Mouse (Mus musculus) limb, embryonic 14.5 days (tissue): ENCODE results near the gene Defb9. TPM values are rescaled to one million over a fixed set of nuclear protein-coding genes. Genes with fewer than 3 reads are reported as not detected.
"Not testable (repeated sequence)": the region's sequence is repeated elsewhere in the genome, so short reads cannot be mapped to it uniquely, and the experiment has no call there.

ENCODE experiments used
- ATAC-seq: fragments of 200-750 bp; cut with Nextera tagmentation; 2 replicates; pipeline ENCODE4 v1.8.0; 2017; ENCODE audit warnings: low read depth, moderate number of reproducible peaks, moderate TSS enrichment; ENCODE audit not compliant: low FRiP score
- DNase-seq: peaks from one replicate; pipeline ENCODE4 v3.0.0-alpha.2; 2015; ENCODE audit warnings: low spot score
- H3K27ac ChIP-seq: fragments of 300-500 bp; sonication (generic); replicated peaks from 2 replicates; pipeline ENCODE4 v1.5.1; 2014; ENCODE audit warnings: low read depth, mild to moderate bottlenecking, low read length, moderate library complexity, mixed read lengths
- H3K27me3 ChIP-seq: fragments of 300-500 bp; sonication (generic); 2 replicates; pipeline ENCODE4 v1.6.1; 2014; ENCODE audit warnings: low read length, mixed read lengths; ENCODE audit not compliant: control insufficient read depth, insufficient read depth
- H3K36me3 ChIP-seq: fragments of 300-500 bp; sonication (generic); 2 replicates; pipeline ENCODE4 v1.6.1; 2014; ENCODE audit warnings: mild to moderate bottlenecking, low read length, moderate library complexity, mixed read lengths; ENCODE audit not compliant: control insufficient read depth, insufficient read depth
- H3K4me1 ChIP-seq: fragments of 300-500 bp; sonication (generic); 2 replicates; pipeline ENCODE4 v1.6.1; 2014; ENCODE audit warnings: antibody characterized with exemption, low read length, mixed read lengths; ENCODE audit not compliant: control insufficient read depth, insufficient read depth
- H3K4me2 ChIP-seq: fragments of 300-500 bp; sonication (generic); replicated peaks from 2 replicates; pipeline ENCODE4 v1.6.1; 2014; ENCODE audit warnings: low read depth, mild to moderate bottlenecking, low read length, moderate library complexity; ENCODE audit not compliant: severe bottlenecking
- H3K4me3 ChIP-seq: fragments of 300-500 bp; sonication (generic); replicated peaks from 2 replicates; pipeline ENCODE4 v1.5.1; 2014; ENCODE audit warnings: low read length
- H3K9ac ChIP-seq: fragments of 300-500 bp; sonication (generic); 2 replicates; pipeline ENCODE4 v1.6.1; 2014; ENCODE audit warnings: mild to moderate bottlenecking, low read depth, low read length, moderate library complexity; ENCODE audit not compliant: severe bottlenecking
- H3K9me3 ChIP-seq: fragments of 300-500 bp; sonication (generic); 2 replicates; pipeline ENCODE4 v1.6.1; 2016; ENCODE audit warnings: low read length; ENCODE audit not compliant: control insufficient read depth
- POLR2A ChIP-seq: fragments of 200-500 bp; IDR thresholded peaks from 2 replicates; pipeline ENCODE4 v1.8.0; 2012; ENCODE audit warnings: inconsistent platforms, mild to moderate bottlenecking, moderate library complexity, borderline replicate concordance; ENCODE audit not compliant: insufficient read depth, insufficient read length; ENCODE audit errors: extremely low read depth
- WGBS: fragments of 180-500 bp; shearing (Covaris S2); extraction: QIAGEN DNeasy Blood & Tissue Kit; methylation state at CpG from one replicate; pipeline ENCODE4 v1.1.7; 2014; 5-methylcytosine and 5-hydroxymethylcytosine counted together
- polyA plus RNA-seq, 2 experiments: library from polyadenylated mRNA; depleted of rRNA in 1 of 2; stranded (reverse) in 1 of 2; unstranded in 1 of 2; fragments of >200 nt; fragmentation: Nextera tagmentation in 1 of 2; extraction: Ambion mirVana in 1 of 2; gene quantifications; 2 replicates each; pipeline versions ENCODE4 v1.2.1 to v1.2.3; 2012 to 2014

The Defb9 gene
- polyA plus RNA-seq (2012; rRNA removed) (not detected in 2 replicates), polyA plus RNA-seq (2014; fragmentation: Nextera tagmentation; extraction: Ambion mirVana) (not detected in 2 replicates)

DNA sequence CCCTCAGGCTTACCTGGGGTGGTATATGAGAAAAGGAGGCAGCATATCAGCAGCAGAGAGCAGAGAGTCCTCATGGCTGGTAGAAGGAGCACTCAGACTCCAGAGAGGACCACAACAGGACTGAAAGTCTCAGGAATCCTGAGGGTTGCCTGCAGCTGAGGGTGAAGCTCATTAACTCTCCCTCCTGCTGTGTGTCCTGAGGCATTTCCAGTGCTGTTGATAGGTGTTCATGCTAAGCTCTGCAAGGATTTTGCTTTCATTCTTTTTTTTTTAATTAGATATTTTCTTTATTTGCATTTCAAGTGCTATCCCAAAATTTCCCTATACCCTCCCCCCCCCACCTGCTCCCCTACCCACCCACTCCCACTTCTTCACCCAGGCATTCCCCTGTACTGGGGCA lies at the start of gene Defb9:
Defb9 (minus strand) TSS at position 101 of the 400 bp plus-strand sequence.
- H3K9me3 ChIP-seq, H3K36me3 ChIP-seq, DNase-seq, H3K9ac ChIP-seq, H3K27me3 ChIP-seq, H3K4me3 ChIP-seq, ATAC-seq, H3K4me1 ChIP-seq, H3K4me2 ChIP-seq, H3K27ac ChIP-seq: not testable (repeated sequence)

DNA sequence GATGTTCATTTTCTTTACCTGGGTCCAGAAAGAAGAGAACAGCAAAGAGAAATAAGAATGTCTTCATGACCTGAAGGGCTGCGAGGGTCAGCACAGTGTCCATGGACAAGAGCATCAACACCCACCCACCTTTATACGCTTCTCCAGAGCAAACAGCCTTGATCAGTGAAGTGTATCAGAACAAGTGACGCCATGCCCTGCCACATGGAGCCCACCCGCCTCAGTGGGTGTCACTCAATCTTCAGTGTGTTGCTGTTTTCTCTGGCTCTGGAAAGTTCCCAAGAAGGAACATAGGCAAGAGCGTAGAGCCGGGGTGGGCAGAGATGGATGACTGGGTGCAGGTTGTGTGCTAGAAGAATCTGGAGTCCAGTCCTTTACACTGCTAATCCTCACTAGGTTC lies 47.4 kb upstream of the Defb9 start, which contains the start of gene Defb15:
Defb15 (minus strand) TSS at position 101 of the 400 bp plus-strand sequence.
- ATAC-seq: no peak
- H3K9me3 ChIP-seq: no peaks in the 10 kb centered on the region
- DNase-seq: no peak
- no peak within 1 kb of the TSS for H3K4me2 ChIP-seq
- TF ChIP-seq POLR2A: no peak
- H3K27ac ChIP-seq: no peak within 1 kb of the TSS
- H3K36me3 ChIP-seq: no peaks in the 10 kb centered on the region
- no peaks in the 10 kb centered on the region for H3K4me1 ChIP-seq
- no peaks in the 10 kb centered on the region for H3K27me3 ChIP-seq
- no peak within 1 kb of the TSS for H3K9ac ChIP-seq
- no peak within 1 kb of the TSS for H3K4me3 ChIP-seq
- 95% methylated on average over 6 of the region's 6 CpGs for WGBS

DNA sequence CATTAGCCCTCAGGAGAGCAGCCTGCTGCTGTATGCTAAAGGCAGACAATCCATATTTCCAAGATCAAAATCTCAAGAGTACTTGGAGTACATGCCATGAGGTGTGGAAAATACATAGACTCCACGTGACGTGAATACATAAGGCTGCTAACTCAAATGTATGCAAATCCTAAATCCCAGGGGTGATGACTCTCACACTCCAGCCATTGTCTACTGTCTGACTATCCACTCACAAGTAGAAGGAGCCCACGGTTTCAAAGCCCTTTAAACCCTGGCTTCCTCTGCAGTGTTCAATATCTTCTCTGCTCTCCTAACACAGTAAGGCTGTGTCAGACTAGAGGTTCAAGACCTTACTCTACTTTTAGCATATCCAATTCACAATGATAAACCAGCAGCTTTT lies 45.5 kb upstream of the Defb9 start:
- H3K4me2 ChIP-seq, H3K4me3 ChIP-seq, H3K27ac ChIP-seq, DNase-seq, H3K36me3 ChIP-seq, H3K9me3 ChIP-seq, H3K9ac ChIP-seq, ATAC-seq, H3K27me3 ChIP-seq, H3K4me1 ChIP-seq: not testable (repeated sequence)
- 67% methylated on average over 3 of the region's 3 CpGs for WGBS

DNA sequence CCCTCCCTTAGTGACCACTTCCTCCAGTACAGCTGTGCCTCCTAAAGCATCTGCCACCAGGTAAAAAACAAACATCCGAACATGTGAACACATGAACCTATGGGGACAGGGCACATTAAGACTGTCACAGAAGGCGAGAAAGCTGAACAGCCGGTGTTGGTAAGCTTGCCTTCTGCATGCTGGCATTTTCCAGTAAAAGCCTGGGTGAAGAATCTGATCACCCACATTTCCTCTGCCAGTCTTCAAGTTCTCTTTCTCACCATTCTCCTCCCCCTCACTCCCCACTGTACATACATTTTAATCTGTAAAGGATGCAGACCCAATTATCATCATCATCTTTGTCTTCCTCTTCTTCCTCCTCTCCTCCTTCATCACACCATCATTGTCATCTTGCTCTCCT lies 30.4 kb upstream of the Defb9 start:
- Histone ChIP-seq H3K9ac (no peak overlapping the region), H3K4me2 (no peak overlapping the region), H3K9me3 (no peaks in the 10 kb centered on the region), H3K4me3 (no peak overlapping the region), H3K36me3 (no peaks in the 10 kb centered on the region), H3K27ac (no peak overlapping the region), H3K4me1 (no peaks in the 10 kb centered on the region), H3K27me3 (no peaks in the 10 kb centered on the region)
- no peak for DNase-seq
- no peak for ATAC-seq
- WGBS: 88% methylated on average over 3 of the region's 3 CpGs
- no peak for TF ChIP-seq POLR2A

DNA sequence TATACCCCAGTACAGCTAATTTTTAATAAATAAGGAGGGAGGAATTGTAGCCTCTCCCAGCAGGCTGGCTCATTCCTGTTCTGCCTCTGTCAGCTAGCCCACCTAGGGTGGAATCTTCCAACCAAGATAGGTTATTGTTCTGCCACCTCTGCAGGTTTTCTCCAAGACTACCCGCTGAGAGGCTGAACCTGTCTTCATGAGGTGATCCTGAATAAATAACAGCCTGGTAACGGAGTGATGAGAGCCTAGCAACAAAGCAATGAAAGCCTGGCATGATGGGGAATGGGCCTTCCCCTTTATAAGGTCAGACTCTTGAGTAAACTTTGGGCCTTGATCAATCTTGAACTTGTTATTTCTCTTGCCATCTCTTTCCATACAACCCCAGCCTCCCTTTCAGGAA lies 27.3 kb upstream of the Defb9 start:
- no peak overlapping the region for H3K27ac ChIP-seq
- no peak for DNase-seq
- H3K9ac ChIP-seq: no peak overlapping the region
- 26% methylated on average over 2 of the region's 2 CpGs for WGBS
- H3K27me3 ChIP-seq: no peaks in the 10 kb centered on the region
- no peaks in the 10 kb centered on the region for H3K36me3 ChIP-seq
- no peak overlapping the region for H3K4me2 ChIP-seq
- no peak for ATAC-seq
- H3K9me3 ChIP-seq: no peaks in the 10 kb centered on the region
- H3K4me1 ChIP-seq: no peaks in the 10 kb centered on the region
- no peak overlapping the region for H3K4me3 ChIP-seq
- no peak for TF ChIP-seq POLR2A

DNA sequence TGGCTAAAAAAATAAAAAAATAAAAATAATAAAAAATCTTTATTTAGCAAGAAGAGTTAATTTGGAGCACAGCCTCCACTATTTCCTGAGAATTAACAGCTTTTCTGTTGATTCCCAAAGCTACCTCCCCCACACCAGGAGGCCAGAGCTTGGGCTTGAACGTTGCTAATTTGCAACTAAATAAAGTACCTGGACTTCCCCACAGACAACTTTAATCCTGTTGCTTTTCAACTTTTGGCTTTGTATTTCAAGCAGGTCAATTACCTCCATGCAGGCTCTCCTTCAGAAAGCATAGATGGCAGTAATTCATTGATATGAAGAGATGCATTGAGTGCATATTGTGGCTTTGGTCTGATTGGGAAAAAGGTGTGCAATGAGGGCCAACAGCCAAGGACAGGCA lies 26.7 kb upstream of the Defb9 start:
- 10% methylated on average over 1 of the region's 1 CpGs for WGBS
- ATAC-seq: no peak
- H3K9ac ChIP-seq: no peak overlapping the region

DNA sequence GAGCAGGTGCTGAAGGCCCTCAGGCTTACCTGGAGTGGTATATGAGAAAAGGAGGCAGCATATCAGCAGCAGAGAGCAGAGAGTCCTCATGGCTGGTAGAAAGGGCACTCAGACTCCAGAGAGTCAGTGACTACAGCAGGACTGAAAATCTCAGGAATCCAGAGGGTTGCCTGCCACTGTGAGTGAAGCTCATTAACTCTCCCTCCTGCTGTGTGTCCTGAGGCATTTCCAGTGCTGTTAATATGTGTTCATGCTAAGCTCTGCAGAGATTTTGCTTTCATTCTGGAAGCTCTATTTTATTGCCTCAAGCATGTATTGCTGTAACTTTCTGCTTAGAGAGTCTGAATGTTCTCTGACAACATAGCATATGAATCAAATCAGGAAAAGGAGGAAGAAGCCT lies 21.1 kb upstream of the Defb9 start, which contains the start of gene Defb11:
Defb11 (minus strand) TSS at position 123 of the 400 bp plus-strand sequence.
- H3K4me1 ChIP-seq, H3K9ac ChIP-seq, H3K27ac ChIP-seq, H3K4me3 ChIP-seq, H3K9me3 ChIP-seq, H3K4me2 ChIP-seq, ATAC-seq, H3K36me3 ChIP-seq, H3K27me3 ChIP-seq: not testable (repeated sequence)
- DNase-seq: peak; percentile 23

More for the DNA sequence above, 26.7 kb upstream of the Defb9 start:
- Histone ChIP-seq H3K9me3 (no peaks in the 10 kb centered on the region), H3K27ac (no peak overlapping the region), H3K4me2 (no peak overlapping the region), H3K4me1 (no peaks in the 10 kb centered on the region), H3K36me3 (no peaks in the 10 kb centered on the region), H3K4me3 (no peak overlapping the region), H3K27me3 (no peaks in the 10 kb centered on the region)
- no peak for DNase-seq
- TF ChIP-seq POLR2A: no peak

DNA sequence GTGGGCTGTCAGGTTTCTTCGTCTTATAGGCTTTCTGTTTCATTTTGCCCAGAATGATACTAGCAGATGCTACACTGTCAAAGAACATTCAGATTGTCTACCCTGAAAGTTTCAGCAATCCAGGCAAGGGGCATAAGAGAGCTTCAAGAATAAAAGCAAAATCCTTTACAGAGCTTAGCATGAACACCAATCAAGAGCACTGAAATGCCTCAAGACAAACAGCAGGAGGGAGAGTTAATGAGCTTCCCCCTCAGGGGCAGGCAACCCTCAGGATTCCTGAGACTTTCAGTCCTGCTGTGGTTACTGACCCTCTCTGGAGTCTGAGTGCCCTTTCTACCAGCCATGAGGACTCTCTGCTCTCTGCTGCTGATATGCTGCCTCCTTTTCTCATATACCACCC lies 26.6 kb downstream of the Defb9 start, which contains the start of gene Defb10:
Defb10 (plus strand) TSS at position 316 of the 400 bp plus-strand sequence.
- H3K27me3 ChIP-seq, H3K4me1 ChIP-seq, DNase-seq, H3K4me3 ChIP-seq, H3K4me2 ChIP-seq, H3K36me3 ChIP-seq, H3K27ac ChIP-seq, H3K9ac ChIP-seq, H3K9me3 ChIP-seq, ATAC-seq: not testable (repeated sequence)
- WGBS: 35% methylated on average over 1 of the region's 1 CpGs
